Mouse (Mus musculus) MEL (cell line): ENCODE measurements around the gene Hist1h1t.

Experiments used
- CHD1 ChIP-seq: IDR thresholded peaks from 2 replicates; pipeline ENCODE4 v1.6.1; 2012; ENCODE audit warnings: low read depth, mild to moderate bottlenecking, inconsistent platforms, low read length, improper control_type of control experiment
- CTCF ChIP-seq, 3 experiments: IDR thresholded peaks in 2 of 3; conservative IDR thresholded peaks in 1 of 3; 2 replicates each; pipeline ENCODE4 v1.5.1; 2011 to 2012; ENCODE audit warnings: low read length in 3 of 3, low read depth in 2 of 3, mild to moderate bottlenecking in 2 of 3, improper control_type of control experiment in 1 of 3, inconsistent platforms in 1 of 3, mixed read lengths in 1 of 3, moderate library complexity in 1 of 3; ENCODE audit not compliant: control insufficient read depth in 1 of 3, insufficient read depth in 1 of 3, poor library complexity in 1 of 3, severe bottlenecking in 1 of 3
- GATA1 ChIP-seq: IDR thresholded peaks from 2 replicates; pipeline ENCODE4 v1.6.1; 2011; ENCODE audit warnings: low read depth, low read length, improper control_type of control experiment
- POLR2A ChIP-seq, 2 experiments: IDR thresholded peaks; 2 replicates each; pipeline ENCODE4 v1.6.1; 2011 to 2012; ENCODE audit warnings: low read length in 2 of 2, mild to moderate bottlenecking in 2 of 2, control low read depth in 1 of 2, improper control_type of control experiment in 1 of 2, low read depth in 1 of 2, moderate library complexity in 1 of 2; ENCODE audit not compliant: control insufficient read depth in 1 of 2, insufficient read depth in 1 of 2, poor library complexity in 1 of 2
- TCF12 ChIP-seq: IDR thresholded peaks from 2 replicates; pipeline ENCODE4 v1.6.1; 2014; ENCODE audit warnings: low read depth, mild to moderate bottlenecking, inconsistent platforms, low read length, improper control_type of control experiment, moderate library complexity
- USF1 ChIP-seq: IDR thresholded peaks from 2 replicates; pipeline ENCODE4 v1.6.1; 2014; ENCODE audit warnings: low read depth, mild to moderate bottlenecking, inconsistent platforms, low read length, improper control_type of control experiment, moderate library complexity
- ZC3H11A ChIP-seq: IDR thresholded peaks from 2 replicates; pipeline ENCODE4 v1.6.1; 2012; ENCODE audit warnings: low read depth, mild to moderate bottlenecking, inconsistent platforms, low read length, improper control_type of control experiment

GRCm38 (mm10) chr13:23697491-23698299 lies 2.1 kb downstream of the Hist1h1t start:
- TF ChIP-seq CTCF (IDR thresholded peaks at IDR 0.05 in 2 of 3, conservative IDR thresholded peaks at IDR 0.05 in 1 of 3; ENCODE audit: control insufficient read depth in 1 of 3, insufficient read depth in 1 of 3, low read depth in 2 of 3, low read length in 3 of 3, poor library complexity in 1 of 3, severe bottlenecking in 1 of 3) (peak in 2 of 3 experiments; percentile 66 to 86; a peak in 4 of 6 replicates), POLR2A (IDR thresholded peaks at IDR 0.05; ENCODE audit: control insufficient read depth in 1 of 2, insufficient read depth in 1 of 2, low read depth in 1 of 2, low read length in 2 of 2, poor library complexity in 1 of 2) (peak in 1 of 2 experiments; percentile 99; a peak in 1 of 4 replicates), TCF12 (no peak), ZC3H11A (no peak), CHD1 (no peak), GATA1 (no peak), USF1 (no peak)
